ENCODE assay signal across 8 mouse cellular contexts in the genomic region with DNA sequence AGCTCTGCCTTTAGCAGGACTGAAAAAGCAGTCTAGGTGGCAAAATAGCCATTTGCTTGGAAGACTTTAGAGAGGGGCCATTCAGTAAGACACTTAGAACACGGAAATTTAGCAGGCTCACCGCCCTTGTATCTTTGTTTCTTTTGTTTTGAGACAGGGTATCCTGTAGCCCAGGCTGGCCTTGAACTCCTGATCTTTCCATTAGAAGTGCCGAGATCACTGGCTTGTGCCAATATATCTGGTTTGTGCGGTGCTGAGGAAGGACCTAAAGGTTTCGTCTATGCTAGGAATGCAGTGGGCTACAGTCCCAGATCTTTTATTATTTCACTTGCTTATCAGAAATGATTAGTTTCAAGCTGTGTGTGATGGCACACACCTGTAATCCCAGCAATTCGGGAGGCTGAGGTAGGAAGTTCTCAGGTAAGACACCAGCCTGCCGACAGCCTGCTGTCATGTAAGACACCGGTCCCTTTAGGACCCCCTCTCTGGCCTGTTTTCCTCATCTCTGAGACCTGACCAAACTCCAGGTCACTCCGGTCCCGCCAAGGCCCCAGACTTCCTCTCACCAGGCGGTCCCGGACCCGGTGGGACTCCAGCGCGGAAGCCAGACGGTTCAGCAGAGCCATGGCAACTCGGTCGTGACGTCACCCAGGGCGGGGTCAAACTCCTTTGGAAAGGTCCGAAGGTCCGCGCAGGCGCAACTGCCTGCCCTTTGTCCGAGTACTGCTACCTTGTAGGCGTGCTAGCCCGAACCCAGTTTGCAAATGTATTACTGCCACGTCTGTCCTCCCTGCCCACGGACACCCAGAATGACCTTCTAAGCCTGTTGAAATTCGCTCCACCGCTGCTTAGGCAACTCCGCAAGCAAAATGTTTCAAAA. TPM values are rescaled to one million over a fixed set of nuclear protein-coding genes. Genes with fewer than 3 reads are reported as not detected.
A peak's percentile ranks its signal among the peaks of the same experiment; 100 is the strongest.
DNase-seq lines count a peak whose midpoint lies in the region; ATAC-seq lines count a peak whose summit lies in the region.

TSS of gene Pex11g (minus strand) at position 675 of the 880 bp plus-strand sequence.

- peaks cover 5% of the 10 kb centered on the region; the same call in 1 of the 2 replicates for H3K4me1 ChIP-seq in heart, embryonic 10.5 days
- H3K4me1 ChIP-seq in kidney, embryonic 15.5 days = peaks cover 14% of the 10 kb centered on the region

- no peaks in the 10 kb centered on the region for H3K27me3 ChIP-seq in heart, embryonic 10.5 days (ENCODE audit: insufficient read depth, poor library complexity, severe bottlenecking)
- no peaks in the 10 kb centered on the region for H3K27me3 ChIP-seq in kidney, embryonic 15.5 days

- DNase-seq in B cell, adult 2 months = peak; percentile 92
- peak; percentile 95 for DNase-seq in brain, adult 2 months (ENCODE audit: low read depth, low spot score)
- peak; percentile 99 for DNase-seq in heart, embryonic 10.5 days (ENCODE audit: low spot score)
- peak; percentile 96 for DNase-seq in liver
- DNase-seq in spleen, postnatal 4 days (ENCODE audit: low spot score in 2 of 2) = peak; percentile 91 to 96

- H3K9me3 ChIP-seq in heart, embryonic 10.5 days = no peaks in the 10 kb centered on the region
- H3K9me3 ChIP-seq in kidney, embryonic 15.5 days (replicated peaks) = no peaks in the 10 kb centered on the region

- ATAC-seq in erythroblast, adult 5-6 weeks (replicated peaks; ENCODE audit: low FRiP score, poor library complexity, severe bottlenecking) = peak; percentile 96
- peak; percentile 93 for ATAC-seq in kidney, embryonic 15.5 days (replicated peaks; ENCODE audit: low FRiP score)
- peak; percentile 93 for ATAC-seq in monocyte, adult 5-6 weeks (replicated peaks; ENCODE audit: insufficient number of reproducible peaks, low FRiP score, low TSS enrichment, poor library complexity, severe bottlenecking)

- peak within 1 kb of the TSS; percentile 94 for H3K27ac ChIP-seq in heart, embryonic 10.5 days
- H3K27ac ChIP-seq in kidney, embryonic 15.5 days = peak within 1 kb of the TSS; percentile 81

- H3K9ac ChIP-seq in kidney, embryonic 15.5 days = peak within 1 kb of the TSS; percentile 53; the same call in 1 of the 2 replicates

- no peaks in the 10 kb centered on the region for H3K36me3 ChIP-seq in heart, embryonic 10.5 days
- H3K36me3 ChIP-seq in kidney, embryonic 15.5 days = no peaks in the 10 kb centered on the region

- H3K4me2 ChIP-seq in kidney, embryonic 15.5 days = peak within 1 kb of the TSS; percentile 78

- 6% methylated on average over 32 of the region's 32 CpGs for WGBS in heart, embryonic 10.5 days
- 6% methylated on average over 32 of the region's 32 CpGs for WGBS in kidney, embryonic 15.5 days

- H3K4me3 ChIP-seq in heart, embryonic 10.5 days = peak within 1 kb of the TSS; percentile 63
- peak within 1 kb of the TSS; percentile 50 for H3K4me3 ChIP-seq in kidney, embryonic 15.5 days (replicated peaks)

RNA-seq across cellular contexts. Expression of gene Pex11g, which starts in this region (rescaled TPM):
- 9.2 TPM in 1 of 2 replicates, not detected in the other for total RNA-seq in erythroblast, adult 5-6 weeks (2015; ENCODE audit: low replicate concordance)
- total RNA-seq in erythroblast, adult 5-6 weeks (2017; ENCODE audit: low replicate concordance) = 0.09 and 0.28 TPM in 2 replicates
- polyA plus RNA-seq in heart, embryonic 10.5 days (2016; fragmentation: Nextera tagmentation; extraction: Ambion mirVana) = 6.4 and 6.7 TPM in 2 replicates
- polyA plus RNA-seq in kidney, embryonic 15.5 days (2015; fragmentation: Nextera tagmentation; extraction: Ambion mirVana) = 6.2 and 7.5 TPM in 2 replicates
- total RNA-seq in monocyte, adult 5-6 weeks (2017) = 1.7 to 2.1 TPM in 2 of 3 replicates, not detected in the other

Comparison
In these comparisons a context has a peak if more than half of its experiments do, and no peak if none do; other contexts are left out.
1. Peak in every context shown above with its lines: DNase-seq, ATAC-seq, H3K4me3 ChIP-seq and H3K27ac ChIP-seq.